Mouse (Mus musculus) cortical plate, adult 2 months (tissue): ENCODE results near the gene Erh.

ENCODE experiments used
- CTCF ChIP-seq: fragments of 200-500 bp; IDR thresholded peaks from 2 replicates; pipeline ENCODE4 v1.5.1; 2011; ENCODE audit warnings: mild to moderate bottlenecking, control low read depth, low read length; ENCODE audit not compliant: insufficient read depth; ENCODE audit errors: extremely low read depth
- POLR2A ChIP-seq: fragments of 200-500 bp; IDR thresholded peaks from 2 replicates; pipeline ENCODE4 v1.6.1; 2011; ENCODE audit warnings: mild to moderate bottlenecking, low read length, control low read depth; ENCODE audit not compliant: insufficient read depth; ENCODE audit errors: extremely low read depth

- TF ChIP-seq CTCF (no peak), POLR2A (no peak)
These were observed 50.0 kb downstream of the Erh start for GRCm38 (mm10) chr12:80594141-80594540.
